Mouse (Mus musculus) midbrain, embryonic 14.5 days (tissue): ENCODE results near the gene Als2. TPM values are rescaled to one million over a fixed set of nuclear protein-coding genes. Genes with fewer than 3 reads are reported as not detected.

ENCODE experiments used
- ATAC-seq: fragments of 200-750 bp; cut with Nextera tagmentation; 2 replicates; pipeline ENCODE4 v1.8.0; 2017; ENCODE audit warnings: moderate number of reproducible peaks, moderate library complexity; ENCODE audit not compliant: low FRiP score, low TSS enrichment
- DNase-seq: peaks from one replicate; pipeline ENCODE4 v3.0.0-alpha.2; 2015
- H3K27ac ChIP-seq: fragments of 300-500 bp; sonication (generic); replicated peaks from 2 replicates; pipeline ENCODE4 v1.5.1; 2014; ENCODE audit warnings: mild to moderate bottlenecking, low read depth, low read length, moderate library complexity
- H3K27me3 ChIP-seq: fragments of 300-500 bp; sonication (generic); 2 replicates; pipeline ENCODE4 v1.6.1; 2014; ENCODE audit warnings: low read length, control low read depth, mixed read lengths; ENCODE audit not compliant: control insufficient read depth, insufficient read depth
- H3K36me3 ChIP-seq: fragments of 300-500 bp; sonication (generic); 2 replicates; pipeline ENCODE4 v1.6.1; 2014; ENCODE audit warnings: low read length, control low read depth; ENCODE audit not compliant: control insufficient read depth, insufficient read depth
- H3K4me1 ChIP-seq: fragments of 300-500 bp; sonication (generic); 2 replicates; pipeline ENCODE4 v1.6.1; 2014; ENCODE audit warnings: mild to moderate bottlenecking, antibody characterized with exemption, low read length, control low read depth; ENCODE audit not compliant: control insufficient read depth, insufficient read depth
- H3K4me2 ChIP-seq: fragments of 300-500 bp; sonication (generic); 2 replicates; pipeline ENCODE4 v1.6.1; 2014; ENCODE audit warnings: mild to moderate bottlenecking, low read length, moderate library complexity
- H3K4me3 ChIP-seq: fragments of 300-500 bp; sonication (generic); replicated peaks from 2 replicates; pipeline ENCODE4 v1.5.1; 2014; ENCODE audit warnings: low read depth, low read length
- H3K9ac ChIP-seq: fragments of 300-500 bp; sonication (generic); replicated peaks from 2 replicates; pipeline ENCODE4 v1.6.1; 2014; ENCODE audit warnings: mild to moderate bottlenecking, low read length, moderate library complexity
- H3K9me3 ChIP-seq: fragments of 300-500 bp; sonication (generic); 2 replicates; pipeline ENCODE4 v1.6.1; 2016; ENCODE audit warnings: low read length, control low read depth, mixed read lengths; ENCODE audit not compliant: control insufficient read depth
- WGBS: fragments of 180-500 bp; shearing (Covaris S2); extraction: QIAGEN DNeasy Blood & Tissue Kit; methylation state at CpG from one replicate; pipeline ENCODE4 v1.1.7; 2014; 5-methylcytosine and 5-hydroxymethylcytosine counted together
- polyA plus RNA-seq: library from polyadenylated mRNA; unstranded; fragments of >200 nt; fragmentation: Nextera tagmentation; extraction: Ambion mirVana; gene quantifications from 2 replicates; pipeline ENCODE4 v1.2.1, GENCODE M21; 2014

The Als2 gene
- polyA plus RNA-seq, 1 experiment from 2014 or later: 24.1 TPM

GRCm38 (mm10) chr1:59202367-59202766 lies 34.7 kb downstream of the Als2 start:
- H3K9ac ChIP-seq: no peak overlapping the region
- ATAC-seq: no peak
- no peak overlapping the region for H3K27ac ChIP-seq
- H3K36me3 ChIP-seq: peaks cover 51% of the 10 kb centered on the region
- no peaks in the 10 kb centered on the region for H3K27me3 ChIP-seq
- no peak for DNase-seq
- no peaks in the 10 kb centered on the region for H3K4me1 ChIP-seq
- WGBS: 88% methylated on average over 10 of the region's 10 CpGs
- no peak overlapping the region for H3K4me2 ChIP-seq
- no peak overlapping the region for H3K4me3 ChIP-seq
- H3K9me3 ChIP-seq: no peaks in the 10 kb centered on the region

- no peak overlapping the region for H3K4me2 ChIP-seq
- H3K9me3 ChIP-seq: no peaks in the 10 kb centered on the region
- no peaks in the 10 kb centered on the region for H3K4me1 ChIP-seq
- DNase-seq (no peak), ATAC-seq (no peak)
- no peak overlapping the region for H3K4me3 ChIP-seq
- H3K9ac ChIP-seq: no peak overlapping the region
- 81% methylated on average over 1 of the region's 1 CpGs for WGBS
- H3K27me3 ChIP-seq: no peaks in the 10 kb centered on the region
- H3K27ac ChIP-seq: no peak overlapping the region
- peaks cover 48% of the 10 kb centered on the region for H3K36me3 ChIP-seq
Measured at GRCm38 (mm10) chr1:59201561-59201960, 35.5 kb downstream of the Als2 start.

GRCm38 (mm10) chr1:59200960-59201359 lies 36.1 kb downstream of the Als2 start:
- Histone ChIP-seq H3K9me3 (no peaks in the 10 kb centered on the region), H3K27me3 (no peaks in the 10 kb centered on the region), H3K36me3 (peaks cover 49% of the 10 kb centered on the region), H3K4me1 (no peaks in the 10 kb centered on the region), H3K27ac (no peak overlapping the region), H3K4me2 (no peak overlapping the region), H3K9ac (no peak overlapping the region), H3K4me3 (no peak overlapping the region)
- ATAC-seq (no peak), DNase-seq (no peak)
- 92% methylated on average over 5 of the region's 5 CpGs for WGBS

DNA sequence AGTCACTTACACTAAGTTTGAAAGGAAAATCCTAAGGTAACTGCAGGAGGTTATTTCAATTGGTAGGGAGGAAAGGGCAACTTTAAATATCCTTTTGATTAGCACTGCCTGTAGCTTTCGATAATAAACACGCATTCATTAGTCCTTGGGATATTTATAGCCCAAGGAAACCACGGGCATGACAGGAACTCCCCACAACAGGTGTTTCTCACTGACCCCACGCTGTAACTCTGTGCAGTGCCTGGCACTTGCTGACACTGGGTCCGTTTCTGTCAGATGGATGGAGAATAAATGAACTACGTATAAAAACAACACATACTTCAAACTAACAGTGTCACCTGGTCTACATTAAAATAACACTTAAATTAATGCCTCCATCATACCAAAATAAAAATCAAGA lies 42.1 kb downstream of the Als2 start:
- no peaks in the 10 kb centered on the region for H3K9me3 ChIP-seq
- no peak overlapping the region for H3K4me2 ChIP-seq
- no peak overlapping the region for H3K4me3 ChIP-seq
- no peaks in the 10 kb centered on the region for H3K4me1 ChIP-seq
- DNase-seq (no peak), ATAC-seq (no peak)
- H3K27me3 ChIP-seq: no peaks in the 10 kb centered on the region
- no peak overlapping the region for H3K9ac ChIP-seq
- 85% methylated on average over 6 of the region's 6 CpGs for WGBS
- H3K36me3 ChIP-seq: peaks cover 63% of the 10 kb centered on the region
- no peak overlapping the region for H3K27ac ChIP-seq

DNA sequence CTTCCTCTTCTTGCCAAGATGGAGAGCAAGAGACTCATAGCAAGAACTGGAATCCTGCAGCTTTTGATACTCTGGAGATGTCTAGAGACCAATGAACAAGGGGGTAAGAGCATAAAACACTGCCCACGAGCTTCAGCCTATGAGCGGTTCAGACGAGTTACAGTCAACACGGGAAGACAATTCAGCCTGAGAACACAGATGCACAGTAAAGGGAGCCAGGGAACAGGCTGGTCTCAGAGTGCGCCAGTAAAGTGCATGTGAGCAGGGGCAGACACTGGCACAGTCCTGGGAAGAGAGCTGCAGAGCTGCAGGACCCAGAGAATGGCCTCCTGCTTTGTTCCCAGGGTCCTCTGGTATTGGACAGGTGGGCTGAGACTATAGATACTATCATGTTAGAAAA lies 49.2 kb downstream of the Als2 start:
- H3K4me1 ChIP-seq: no peaks in the 10 kb centered on the region
- H3K36me3 ChIP-seq: peaks cover 62% of the 10 kb centered on the region
- no peak overlapping the region for H3K9ac ChIP-seq
- no peaks in the 10 kb centered on the region for H3K9me3 ChIP-seq
- no peak for ATAC-seq
- H3K4me3 ChIP-seq: no peak overlapping the region
- H3K27me3 ChIP-seq: no peaks in the 10 kb centered on the region
- 85% methylated on average over 5 of the region's 5 CpGs for WGBS
- H3K27ac ChIP-seq: no peak overlapping the region
- no peak for DNase-seq
- no peak overlapping the region for H3K4me2 ChIP-seq

DNA sequence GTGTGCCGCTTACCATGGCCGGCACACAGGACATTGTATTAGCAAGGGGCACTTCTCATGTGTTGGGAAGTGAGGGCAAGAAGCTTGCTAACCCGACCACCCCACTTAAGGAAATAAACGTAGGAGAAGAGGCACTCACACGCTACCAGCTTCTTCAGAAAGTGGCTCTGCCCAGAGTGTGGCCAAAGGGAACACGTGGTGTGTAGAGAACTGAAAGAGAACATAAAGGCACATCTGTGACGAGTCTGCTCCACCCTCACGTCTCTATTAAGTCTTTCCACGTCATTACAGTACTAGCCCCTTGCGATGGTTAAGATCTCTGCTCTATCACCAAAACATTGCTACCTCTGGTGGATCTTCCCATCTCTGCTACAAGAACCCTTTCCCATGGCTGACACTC lies 50.7 kb downstream of the Als2 start:
- no peak for ATAC-seq
- H3K27ac ChIP-seq: no peak overlapping the region
- no peak for DNase-seq
- H3K27me3 ChIP-seq: no peaks in the 10 kb centered on the region
- H3K4me2 ChIP-seq: no peak overlapping the region
- H3K36me3 ChIP-seq: peaks cover 66% of the 10 kb centered on the region
- WGBS: 83% methylated on average over 10 of the region's 10 CpGs
- H3K9ac ChIP-seq: no peak overlapping the region
- H3K9me3 ChIP-seq: no peaks in the 10 kb centered on the region
- no peaks in the 10 kb centered on the region for H3K4me1 ChIP-seq
- H3K4me3 ChIP-seq: no peak overlapping the region

GRCm38 (mm10) chr1:59185410-59185809 lies 51.6 kb downstream of the Als2 start:
- Histone ChIP-seq H3K36me3 (peaks cover 60% of the 10 kb centered on the region), H3K27ac (no peak overlapping the region), H3K4me1 (no peaks in the 10 kb centered on the region), H3K27me3 (no peaks in the 10 kb centered on the region), H3K9ac (no peak overlapping the region), H3K4me2 (no peak overlapping the region), H3K9me3 (no peaks in the 10 kb centered on the region), H3K4me3 (no peak overlapping the region)
- no peak for DNase-seq
- WGBS: 94% methylated on average over 9 of the region's 9 CpGs
- no peak for ATAC-seq

- no peak overlapping the region for H3K4me2 ChIP-seq
- H3K4me3 ChIP-seq: no peak overlapping the region
- H3K27ac ChIP-seq: no peak overlapping the region
- no peaks in the 10 kb centered on the region for H3K9me3 ChIP-seq
- peaks cover 78% of the 10 kb centered on the region for H3K36me3 ChIP-seq
- H3K27me3 ChIP-seq: no peaks in the 10 kb centered on the region
- WGBS: 97% methylated on average over 4 of the region's 4 CpGs
- DNase-seq (no peak), ATAC-seq (no peak)
- no peaks in the 10 kb centered on the region for H3K4me1 ChIP-seq
- H3K9ac ChIP-seq: no peak overlapping the region
Measured at GRCm38 (mm10) chr1:59183045-59183444, 54.0 kb downstream of the Als2 start.

GRCm38 (mm10) chr1:59182373-59182772 lies 54.7 kb downstream of the Als2 start:
- H3K36me3 ChIP-seq: peaks cover 79% of the 10 kb centered on the region
- H3K27me3 ChIP-seq: no peaks in the 10 kb centered on the region
- H3K4me1 ChIP-seq: no peaks in the 10 kb centered on the region
- H3K9ac ChIP-seq: no peak overlapping the region
- H3K4me2 ChIP-seq: no peak overlapping the region
- no peak overlapping the region for H3K27ac ChIP-seq
- no peak overlapping the region for H3K4me3 ChIP-seq
- no peaks in the 10 kb centered on the region for H3K9me3 ChIP-seq
- ATAC-seq: no peak
- WGBS: 94% methylated on average over 2 of the region's 2 CpGs
- no peak for DNase-seq
